Mouse (Mus musculus) erythroid progenitor cell, adult 5-6 weeks (primary cell): ENCODE results near the gene Akap10. TPM values are rescaled to one million over a fixed set of nuclear protein-coding genes. Genes with fewer than 3 reads are reported as not detected.
"Not testable (repeated sequence)": the region's sequence is repeated elsewhere in the genome, so short reads cannot be mapped to it uniquely, and the experiment has no call there.

Experiments
- ATAC-seq: replicated peaks from 2 replicates; pipeline ENCODE4 v1.8.0; 2016; ENCODE audit warnings: moderate number of reproducible peaks, mild to moderate bottlenecking, moderate TSS enrichment, inconsistent platforms; ENCODE audit not compliant: poor library complexity, low FRiP score, severe bottlenecking
- total RNA-seq, 2 experiments: library from RNA; stranded (forward) in 1 of 2; stranded (reverse) in 1 of 2; fragments of 150-400 nt in 1 of 2; fragments of 186-747, 209-891 nt in 1 of 2; gene quantifications; 2 replicates each; pipeline versions ENCODE4 v1.2.3 to v1.2.4; 2015 to 2017; ENCODE audit warnings: low replicate concordance in 2 of 2

The Akap10 gene
- total RNA-seq, 2 experiments from 2014 or later = 16.3 to 19.8 TPM

DNA sequence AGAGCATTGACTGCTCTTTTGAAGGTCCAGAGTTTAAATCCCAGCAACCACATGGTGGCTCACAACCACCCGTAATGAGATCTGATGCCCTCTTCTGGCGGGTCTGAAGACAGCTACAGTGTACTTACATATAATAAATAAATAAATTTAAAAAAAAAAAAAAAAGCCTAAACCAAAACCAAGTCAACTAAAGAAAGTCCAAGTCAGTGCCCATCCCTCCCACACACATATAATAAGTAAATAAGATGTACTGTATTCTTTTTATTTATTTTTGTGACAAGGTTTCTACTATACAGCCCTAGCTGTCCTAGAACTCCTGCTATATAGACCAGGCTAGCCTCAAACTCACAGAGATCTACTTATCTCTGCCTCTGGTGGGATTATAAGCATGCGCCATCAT lies 89.4 kb downstream of the Akap10 start:
- not testable (repeated sequence) for ATAC-seq

DNA sequence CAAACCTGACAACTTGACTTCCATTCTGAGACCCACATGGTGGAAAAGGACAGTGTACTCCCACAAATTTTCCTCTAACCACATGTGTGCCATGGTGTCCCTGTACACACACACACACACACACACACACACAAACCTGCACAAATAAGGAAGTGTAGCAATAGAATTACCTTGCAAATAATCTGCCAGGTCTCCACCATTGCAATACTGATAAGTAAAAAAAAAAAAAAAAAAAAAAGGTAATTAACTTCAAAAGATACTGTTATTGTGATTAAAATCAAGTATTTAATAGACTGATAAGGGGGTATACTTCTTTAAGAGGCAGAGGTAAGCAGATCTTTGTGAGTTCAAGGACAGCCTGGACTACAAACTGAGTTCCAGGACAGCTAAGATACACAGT lies 90.1 kb downstream of the Akap10 start:
- no peak for ATAC-seq

DNA sequence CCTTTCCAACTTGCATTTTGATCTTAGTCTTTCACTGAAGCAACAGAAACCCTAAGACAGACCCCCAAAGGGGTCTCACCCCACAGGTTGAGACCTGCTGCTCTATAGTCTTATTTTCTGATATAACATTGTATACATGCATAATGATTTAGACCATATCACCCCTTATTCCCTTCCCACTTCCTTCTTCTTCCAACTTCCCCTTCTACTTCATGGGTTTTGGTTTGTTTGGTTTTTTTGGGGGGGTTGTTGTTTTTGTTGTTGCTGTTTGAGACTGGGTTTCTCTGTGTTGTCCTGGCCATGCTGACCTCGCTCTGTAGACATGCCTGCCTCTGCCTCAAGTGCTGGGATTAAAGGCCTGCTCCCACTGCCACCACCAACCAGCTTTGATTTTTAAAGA lies 90.9 kb downstream of the Akap10 start:
- ATAC-seq = no peak

Other genes with a start within 250 kb of the Akap10 start
- gene Fam83g, start 246.2 kb downstream of the Akap10 start, total RNA-seq (2015; ENCODE audit: low replicate concordance) = not detected in 2 replicates
- 0.64 TPM in 1 of 2 replicates, not detected in the other for gene Fam83g, start 246.2 kb downstream of the Akap10 start, total RNA-seq (2017; ENCODE audit: low replicate concordance)
- gene Slc5a10, start 209.4 kb downstream of the Akap10 start, total RNA-seq (2015; ENCODE audit: low replicate concordance) = not detected in 2 replicates
- 0.13 TPM in 1 of 2 replicates, not detected in the other for gene Slc5a10, start 209.4 kb downstream of the Akap10 start, total RNA-seq (2017; ENCODE audit: low replicate concordance)
- gene Prpsap2, start 168.2 kb downstream of the Akap10 start, total RNA-seq (2015; ENCODE audit: low replicate concordance) = 10.8 and 10.9 TPM in 2 replicates
- 5.7 and 14.6 TPM in 2 replicates for gene Prpsap2, start 168.2 kb downstream of the Akap10 start, total RNA-seq (2017; ENCODE audit: low replicate concordance)
- gene Ulk2, start 75.2 kb downstream of the Akap10 start, total RNA-seq (2015; ENCODE audit: low replicate concordance) = 5.4 and 10.5 TPM in 2 replicates
- 8.2 and 9.2 TPM in 2 replicates for gene Ulk2, start 75.2 kb downstream of the Akap10 start, total RNA-seq (2017; ENCODE audit: low replicate concordance)
- gene Specc1, start 26.5 kb upstream of the Akap10 start, total RNA-seq (2015; ENCODE audit: low replicate concordance) = 223 and 243 TPM in 2 replicates
- gene Specc1, start 26.5 kb upstream of the Akap10 start, total RNA-seq (2017; ENCODE audit: low replicate concordance) = 391 and 459 TPM in 2 replicates